Mouse (Mus musculus) lung, postnatal 0 days (tissue): ENCODE measurements at regions not wholly inside any gene's neighbourhood (a gene's known extent, or its start where the extent isn't known, plus 50 kb on each side); places are given as distances from the start of the nearest gene placed in this dataset.

Source experiments
- ATAC-seq: fragments of 200-750 bp; cut with Nextera tagmentation; 2 replicates; pipeline ENCODE4 v1.8.0; 2017; ENCODE audit warnings: moderate library complexity
- DNase-seq: peaks from one replicate; pipeline ENCODE4 v3.0.0-alpha.2; 2016; ENCODE audit warnings: low spot score
- H3K27ac ChIP-seq: fragments of 300-500 bp; sonication (generic); 2 replicates; pipeline ENCODE4 v1.5.1; 2014; ENCODE audit warnings: antibody characterized with exemption, mild to moderate bottlenecking, low read length, mixed read lengths
- H3K27me3 ChIP-seq: fragments of 300-500 bp; sonication (generic); replicated peaks from 2 replicates; pipeline ENCODE4 v1.6.1; 2014; ENCODE audit warnings: low read length, mixed read lengths; ENCODE audit not compliant: insufficient read depth
- H3K36me3 ChIP-seq: fragments of 300-500 bp; sonication (generic); 2 replicates; pipeline ENCODE4 v1.6.1; 2014; ENCODE audit warnings: low read length, mixed read lengths; ENCODE audit not compliant: insufficient read depth
- H3K4me1 ChIP-seq: fragments of 300-500 bp; sonication (generic); 2 replicates; pipeline ENCODE4 v1.6.1; 2014; ENCODE audit warnings: antibody characterized with exemption, low read depth, low read length, mixed read lengths; ENCODE audit not compliant: insufficient read depth
- H3K4me2 ChIP-seq: fragments of 300-500 bp; sonication (generic); replicated peaks from 2 replicates; pipeline ENCODE4 v1.6.1; 2014; ENCODE audit warnings: low read depth, mild to moderate bottlenecking, low read length, moderate library complexity, mixed read lengths
- H3K4me3 ChIP-seq: fragments of 300-500 bp; sonication (generic); 2 replicates; pipeline ENCODE4 v1.5.1; 2014; ENCODE audit warnings: low read depth, low read length
- H3K9ac ChIP-seq: fragments of 300-500 bp; sonication (generic); replicated peaks from 2 replicates; pipeline ENCODE4 v1.6.1; 2014; ENCODE audit warnings: low read depth, mild to moderate bottlenecking
- H3K9me3 ChIP-seq: fragments of 300-500 bp; sonication (generic); 2 replicates; pipeline ENCODE4 v1.6.1; 2016; ENCODE audit warnings: low read length, mixed read lengths
- CTCF ChIP-seq: IDR thresholded peaks from 2 replicates; pipeline ENCODE4 v1.5.1; 2016; ENCODE audit warnings: antibody characterized with exemption, mild to moderate bottlenecking
- EP300 ChIP-seq: IDR thresholded peaks from 2 replicates; pipeline ENCODE4 v1.6.1; 2016; ENCODE audit warnings: antibody characterized with exemption, mild to moderate bottlenecking, control low read depth
- WGBS: fragments of 180-500 bp; shearing (Covaris S2); extraction: QIAGEN DNeasy Blood & Tissue Kit; methylation state at CpG from one replicate; pipeline ENCODE4 v1.1.7; 2014; 5-methylcytosine and 5-hydroxymethylcytosine counted together

DNA sequence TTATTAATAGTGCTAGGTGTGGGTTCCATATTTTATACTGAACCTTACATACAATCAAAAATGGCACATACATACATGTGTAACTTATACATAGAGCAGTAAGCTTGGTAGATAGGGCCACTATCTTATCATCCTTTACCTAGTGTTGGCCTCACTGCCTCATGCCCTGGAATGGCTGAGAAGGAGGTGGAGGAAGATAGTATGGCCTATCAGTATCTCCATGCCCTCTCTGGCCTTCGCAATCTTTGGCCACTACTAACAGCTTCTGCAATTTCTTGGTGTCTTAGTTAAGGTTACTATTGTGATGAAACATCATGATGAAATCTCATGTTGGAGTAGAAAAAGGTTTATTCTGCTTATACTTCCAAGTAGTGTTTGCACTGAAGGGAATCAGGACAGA lies 265.4 kb upstream of the Meox2 start:
- no peak overlapping the region for H3K9ac ChIP-seq
- no peak overlapping the region for H3K27ac ChIP-seq
- H3K36me3 ChIP-seq, result no peaks in the 10 kb centered on the region
- 91% methylated on average over 1 of the region's 1 CpGs for WGBS
- ATAC-seq, result no peak
- no peaks in the 10 kb centered on the region for H3K9me3 ChIP-seq
- no peaks in the 10 kb centered on the region for H3K4me1 ChIP-seq
- H3K4me2 ChIP-seq, result no peak overlapping the region
- no peak for TF ChIP-seq CTCF
- no peak for TF ChIP-seq EP300
- no peak for DNase-seq
- H3K27me3 ChIP-seq, result no peaks in the 10 kb centered on the region
- no peak overlapping the region for H3K4me3 ChIP-seq

DNA sequence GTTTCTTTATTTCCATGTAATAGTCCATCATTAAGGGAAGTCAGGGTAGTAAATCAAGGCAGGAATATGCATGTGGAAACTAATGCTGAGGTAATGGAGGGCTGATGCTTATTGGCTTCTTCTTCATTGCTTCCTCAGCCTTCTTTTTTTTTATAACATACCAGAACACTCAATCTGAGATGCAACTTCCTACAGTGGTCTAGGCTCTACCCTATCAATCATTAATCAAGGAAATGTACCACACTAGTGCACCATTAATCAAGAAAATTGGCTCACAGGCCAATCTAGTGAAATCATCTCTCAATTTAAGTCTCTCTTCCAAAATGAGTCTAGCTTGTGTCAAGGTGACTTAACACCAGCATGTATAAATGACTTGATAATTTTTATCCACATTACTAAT lies 263.2 kb upstream of the Meox2 start:
- H3K4me2 ChIP-seq, result no peak overlapping the region
- no peaks in the 10 kb centered on the region for H3K4me1 ChIP-seq
- DNase-seq, result no peak
- H3K9me3 ChIP-seq, result no peaks in the 10 kb centered on the region
- no peak overlapping the region for H3K4me3 ChIP-seq
- no peak overlapping the region for H3K9ac ChIP-seq
- H3K27me3 ChIP-seq, result no peaks in the 10 kb centered on the region
- no peak for ATAC-seq
- no peak overlapping the region for H3K27ac ChIP-seq
- TF ChIP-seq EP300 (no peak), CTCF (no peak)
- H3K36me3 ChIP-seq, result no peaks in the 10 kb centered on the region

DNA sequence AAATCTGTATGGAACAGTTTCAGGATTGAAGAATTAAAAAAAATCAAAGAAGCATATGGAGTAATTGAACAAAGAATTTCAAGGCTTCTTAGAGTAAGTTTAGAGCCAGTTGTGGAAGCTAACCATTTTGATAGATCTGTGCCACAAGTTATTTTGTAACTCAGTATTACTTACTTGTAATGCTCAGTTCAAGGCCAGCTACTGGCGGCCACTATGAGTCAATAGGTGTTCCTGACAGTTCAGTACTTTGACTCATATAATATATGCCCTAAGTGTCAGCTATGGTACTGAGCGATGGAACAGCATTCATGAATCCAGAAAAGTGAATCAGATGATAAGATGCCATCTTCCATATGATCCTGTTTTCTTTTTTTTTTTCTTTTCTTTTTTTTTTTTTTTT lies 259.3 kb upstream of the Meox2 start:
- WGBS, result 84% methylated on average over 2 of the region's 2 CpGs
- no peak for ATAC-seq

DNA sequence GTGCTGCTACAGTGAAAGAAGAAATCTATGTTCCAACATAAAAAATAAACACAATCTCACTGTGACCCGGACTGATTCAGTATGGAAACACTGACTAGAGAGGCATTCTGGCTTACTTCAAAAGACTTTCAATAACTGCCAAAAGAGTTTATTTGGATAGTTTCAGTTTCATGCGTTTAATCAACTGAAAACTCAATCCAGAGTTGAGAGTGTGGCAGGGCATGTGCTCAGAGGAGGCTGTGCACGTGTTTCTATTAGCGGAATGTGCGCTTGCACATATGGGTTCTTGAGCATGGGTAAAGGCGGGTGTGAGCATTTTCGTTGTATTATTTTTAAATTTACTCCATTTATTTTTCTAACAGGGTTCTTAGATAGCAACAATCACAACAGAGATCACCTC lies 245.2 kb upstream of the Meox2 start:
- DNase-seq, result no peak

More for the DNA sequence above, 259.3 kb upstream of the Meox2 start:
- no peak overlapping the region for H3K27ac ChIP-seq
- no peaks in the 10 kb centered on the region for H3K36me3 ChIP-seq
- H3K4me1 ChIP-seq, result no peaks in the 10 kb centered on the region
- no peak for DNase-seq
- TF ChIP-seq CTCF (no peak), EP300 (no peak)
- H3K9ac ChIP-seq, result no peak overlapping the region
- H3K27me3 ChIP-seq, result no peaks in the 10 kb centered on the region
- H3K9me3 ChIP-seq, result no peaks in the 10 kb centered on the region
- no peak overlapping the region for H3K4me2 ChIP-seq
- H3K4me3 ChIP-seq, result no peak overlapping the region

DNA sequence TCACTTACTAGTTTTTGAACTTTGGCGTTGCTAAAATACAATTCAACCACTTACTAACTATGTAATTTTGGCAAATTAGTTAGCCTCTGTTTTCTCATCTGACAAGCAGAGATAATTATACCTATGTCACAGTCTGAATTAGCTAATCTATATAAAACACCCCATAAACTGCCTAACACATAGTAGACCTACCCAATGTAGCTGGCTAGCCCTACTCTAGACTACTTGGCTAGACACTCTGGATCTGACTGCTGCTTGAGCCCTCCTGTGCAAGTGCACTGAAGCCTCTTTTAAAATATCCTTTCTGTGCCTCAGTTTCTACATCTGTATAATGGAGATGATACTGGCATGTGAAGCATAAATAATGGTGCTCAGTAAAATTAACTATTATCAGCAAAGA lies 227.6 kb upstream of the Meox2 start:
- H3K4me1 ChIP-seq, result no peaks in the 10 kb centered on the region
- H3K4me3 ChIP-seq, result no peak overlapping the region
- TF ChIP-seq CTCF (no peak), EP300 (no peak)
- H3K4me2 ChIP-seq, result no peak overlapping the region
- no peak overlapping the region for H3K27ac ChIP-seq
- H3K9me3 ChIP-seq, result no peaks in the 10 kb centered on the region
- H3K27me3 ChIP-seq, result no peaks in the 10 kb centered on the region
- H3K36me3 ChIP-seq, result no peaks in the 10 kb centered on the region
- ATAC-seq, result no peak
- no peak for DNase-seq
- no peak overlapping the region for H3K9ac ChIP-seq
- 76% methylated on average over 1 of the region's 1 CpGs for WGBS

More for the DNA sequence above, 245.2 kb upstream of the Meox2 start:
- Histone ChIP-seq H3K4me1 (no peaks in the 10 kb centered on the region), H3K9me3 (no peaks in the 10 kb centered on the region), H3K27ac (no peak overlapping the region), H3K27me3 (no peaks in the 10 kb centered on the region), H3K36me3 (no peaks in the 10 kb centered on the region), H3K4me3 (no peak overlapping the region), H3K9ac (no peak overlapping the region), H3K4me2 (no peak overlapping the region)
- no peak for TF ChIP-seq EP300
- no peak for TF ChIP-seq CTCF
- ATAC-seq, result no peak
- WGBS, result 63% methylated on average over 7 of the region's 7 CpGs

DNA sequence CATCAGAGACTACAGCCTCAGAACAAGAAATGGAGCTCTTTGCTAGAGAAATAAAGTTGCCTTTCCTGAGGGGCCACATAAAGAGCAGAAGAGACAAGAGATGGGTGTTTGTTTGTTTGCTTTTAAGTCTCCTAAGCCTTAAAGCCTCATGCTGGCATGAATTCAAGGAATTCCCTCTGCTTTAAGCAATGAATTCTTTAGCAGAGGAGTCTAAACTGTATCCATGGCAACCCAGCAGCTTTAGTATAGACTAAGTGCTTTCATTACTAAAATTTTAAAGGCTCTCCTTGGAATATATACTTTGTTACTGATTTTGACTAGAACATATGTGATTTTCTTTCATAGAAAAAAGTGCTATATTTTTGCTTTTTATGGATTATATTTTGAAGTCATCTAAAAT lies 195.0 kb upstream of the Meox2 start:
- ATAC-seq (no peak), DNase-seq (peak; percentile 66)
- Histone ChIP-seq H3K27me3 (no peaks in the 10 kb centered on the region), H3K36me3 (no peaks in the 10 kb centered on the region), H3K4me3 (no peak overlapping the region), H3K4me2 (no peak overlapping the region), H3K9me3 (no peaks in the 10 kb centered on the region), H3K4me1 (no peaks in the 10 kb centered on the region), H3K27ac (no peak overlapping the region), H3K9ac (no peak overlapping the region)
- TF ChIP-seq EP300 (no peak), CTCF (no peak)

DNA sequence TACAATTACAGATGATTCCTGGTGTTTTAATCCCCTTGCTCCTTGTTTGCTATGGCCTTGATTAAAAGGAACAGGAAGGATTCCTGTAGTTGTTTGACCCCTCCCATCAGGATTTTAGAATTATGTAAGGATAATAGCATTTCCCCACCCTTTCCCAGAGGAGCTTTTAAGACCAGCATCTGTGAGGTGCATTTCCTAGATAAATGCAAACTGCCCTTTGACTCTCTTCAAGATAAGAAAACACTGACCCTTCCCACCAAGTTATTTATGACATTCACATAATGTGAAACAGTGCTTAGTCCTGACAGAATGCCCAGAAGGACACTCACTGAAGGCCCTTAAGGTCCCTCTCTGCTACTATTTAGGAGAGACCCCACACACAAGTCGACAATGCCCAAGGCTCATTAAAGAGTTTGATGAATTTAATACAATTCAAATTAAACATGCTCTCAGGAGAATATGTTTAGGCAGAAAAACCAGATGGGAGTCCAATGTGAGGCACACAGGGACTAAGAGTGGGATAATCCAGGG lies 190.7 kb upstream of the Meox2 start:
- Histone ChIP-seq H3K36me3 (no peaks in the 10 kb centered on the region), H3K9ac (no peak overlapping the region), H3K27ac (no peak overlapping the region), H3K9me3 (no peaks in the 10 kb centered on the region), H3K4me2 (no peak overlapping the region), H3K27me3 (no peaks in the 10 kb centered on the region), H3K4me1 (no peaks in the 10 kb centered on the region), H3K4me3 (no peak overlapping the region)
- ATAC-seq (no peak), DNase-seq (no peak)
- 44% methylated on average over 1 of the region's 1 CpGs for WGBS
- no peak for TF ChIP-seq EP300
- no peak for TF ChIP-seq CTCF
